Comparison of ENCODE assay signal across 9 mouse cellular contexts in the genomic region with DNA sequence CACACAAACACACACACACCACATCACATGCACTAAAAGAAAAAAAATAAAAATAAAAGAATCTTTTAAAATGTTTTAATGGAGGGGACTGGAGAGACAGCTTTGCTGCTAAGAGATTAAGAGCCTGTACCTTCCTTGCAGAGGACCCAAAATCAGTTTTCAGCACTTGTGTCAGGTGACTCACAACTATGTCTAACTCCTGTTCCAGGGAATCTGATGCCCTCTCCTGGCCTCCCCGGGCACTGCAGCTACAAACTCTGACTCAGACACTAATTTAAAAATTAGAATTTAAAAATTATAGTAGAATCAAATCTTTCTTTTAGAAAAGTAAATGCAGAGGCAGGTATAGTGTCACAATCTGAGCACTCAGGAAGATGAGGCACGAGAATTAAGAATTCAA. TPM values are rescaled to one million over a fixed set of nuclear protein-coding genes. Genes with fewer than 3 reads are reported as not detected.
DNase-seq lines count a peak whose midpoint lies in the region; ATAC-seq and TF ChIP-seq lines count a peak whose summit lies in the region.
"Had no signal": no experiment of that assay in that cellular context is flagged by ENCODE, and none has a peak within 500 bp of the region (broad histone marks: within the 10 kb centered on the region; RNA-seq: fewer than 3 reads in every experiment).

No protein-coding gene starts in this region.

- H3K4me2 ChIP-seq in hindbrain, postnatal 0 days (ENCODE audit: low read depth, low read length) = no peak overlapping the region
- H3K4me2 ChIP-seq in hindbrain, embryonic 12.5 days (replicated peaks) = no peak overlapping the region
- no peak overlapping the region for H3K4me2 ChIP-seq in hindbrain, embryonic 16.5 days (ENCODE audit: low read length)
- H3K4me2 ChIP-seq: embryonic facial prominence, embryonic 13.5 days had no signal

- no peak for ATAC-seq in hindbrain, postnatal 0 days
- no peak for ATAC-seq in hindbrain, embryonic 12.5 days (ENCODE audit: low FRiP score)
- no peak for ATAC-seq in hindbrain, embryonic 16.5 days

- H3K9ac ChIP-seq in hindbrain, postnatal 0 days (replicated peaks; ENCODE audit: low read length) = no peak overlapping the region
- H3K9ac ChIP-seq in hindbrain, embryonic 12.5 days = no peak overlapping the region
- no peak overlapping the region for H3K9ac ChIP-seq in ES-Bruce4 (ENCODE audit: low read depth, poor library complexity, severe bottlenecking)
- no peak overlapping the region for H3K9ac ChIP-seq in hindbrain, embryonic 16.5 days (ENCODE audit: low read depth, low read length)
- H3K9ac ChIP-seq: embryonic facial prominence, embryonic 13.5 days had no signal

- H3K9me3 ChIP-seq in hindbrain, postnatal 0 days (ENCODE audit: low read length) = no peaks in the 10 kb centered on the region
- H3K9me3 ChIP-seq in hindbrain, embryonic 12.5 days (replicated peaks) = no peaks in the 10 kb centered on the region
- no peaks in the 10 kb centered on the region for H3K9me3 ChIP-seq in ES-Bruce4 (replicated peaks; ENCODE audit: control insufficient read depth, insufficient read depth, low read length, poor library complexity, severe bottlenecking)
- no peaks in the 10 kb centered on the region for H3K9me3 ChIP-seq in forebrain, embryonic 10.5 days
- no peaks in the 10 kb centered on the region for H3K9me3 ChIP-seq in hindbrain, embryonic 16.5 days (ENCODE audit: control insufficient read depth, low read length)
- H3K9me3 ChIP-seq: embryonic facial prominence, embryonic 13.5 days had no signal

- no peak overlapping the region for H3K4me3 ChIP-seq in hindbrain, postnatal 0 days (ENCODE audit: low read length)
- H3K4me3 ChIP-seq in hindbrain, embryonic 12.5 days = no peak overlapping the region
- H3K4me3 ChIP-seq in ES-Bruce4 (ENCODE audit: low read depth, low read length) = no peak overlapping the region
- no peak overlapping the region for H3K4me3 ChIP-seq in forebrain, embryonic 10.5 days
- H3K4me3 ChIP-seq in hindbrain, embryonic 16.5 days (ENCODE audit: low read length) = no peak overlapping the region
- H3K4me3 ChIP-seq: embryonic facial prominence, embryonic 13.5 days had no signal

- no peak for TF ChIP-seq EP300 in ES-Bruce4 (IDR thresholded peaks at IDR 0.05; ENCODE audit: insufficient read depth, low read depth, low read length)

- peak; percentile 55 for TF ChIP-seq CTCF in hindbrain, postnatal 0 days (IDR thresholded peaks at IDR 0.05; ENCODE audit: low read depth)
- TF ChIP-seq CTCF in ES-Bruce4 (IDR thresholded peaks at IDR 0.05; ENCODE audit: low read depth, low read length) = peak; percentile 66

- TF ChIP-seq POLR2A in ES-Bruce4 (IDR thresholded peaks at IDR 0.05; ENCODE audit: insufficient read depth, low read length) = no peak

- H3K36me3 ChIP-seq in hindbrain, postnatal 0 days (ENCODE audit: insufficient read depth, low read length) = no peaks in the 10 kb centered on the region
- peaks cover 29% of the 10 kb centered on the region for H3K36me3 ChIP-seq in hindbrain, embryonic 12.5 days
- no peaks in the 10 kb centered on the region for H3K36me3 ChIP-seq in ES-Bruce4 (ENCODE audit: control insufficient read depth, insufficient read depth, low read length, poor library complexity, severe bottlenecking)
- H3K36me3 ChIP-seq in forebrain, embryonic 10.5 days (replicated peaks) = peaks cover 71% of the 10 kb centered on the region
- H3K36me3 ChIP-seq in hindbrain, embryonic 16.5 days (ENCODE audit: control insufficient read depth, insufficient read depth, low read length) = peaks cover 7% of the 10 kb centered on the region

- 90% methylated on average over 2 of the region's 2 CpGs for WGBS in hindbrain, postnatal 0 days
- WGBS in hindbrain, embryonic 12.5 days = 87% methylated on average over 2 of the region's 2 CpGs
- WGBS in forebrain, embryonic 10.5 days = 88% methylated on average over 2 of the region's 2 CpGs
- WGBS in hindbrain, embryonic 16.5 days = 94% methylated on average over 2 of the region's 2 CpGs

- no peaks in the 10 kb centered on the region for H3K27me3 ChIP-seq in hindbrain, postnatal 0 days (ENCODE audit: insufficient read depth, low read length)
- H3K27me3 ChIP-seq in hindbrain, embryonic 12.5 days = no peaks in the 10 kb centered on the region
- H3K27me3 ChIP-seq in ES-Bruce4 (ENCODE audit: control insufficient read depth, insufficient read depth, low read length, poor library complexity, severe bottlenecking) = no peaks in the 10 kb centered on the region
- H3K27me3 ChIP-seq in forebrain, embryonic 10.5 days (ENCODE audit: poor library complexity, severe bottlenecking) = no peaks in the 10 kb centered on the region
- no peaks in the 10 kb centered on the region for H3K27me3 ChIP-seq in hindbrain, embryonic 16.5 days (replicated peaks; ENCODE audit: control insufficient read depth, insufficient read depth, low read length)
- H3K27me3 ChIP-seq: embryonic facial prominence, embryonic 13.5 days had no signal

- DNase-seq in hindbrain, postnatal 0 days (ENCODE audit: low spot score) = no peak
- peak; percentile 57 for DNase-seq in 416B (ENCODE audit: low read depth)
- peak; percentile 56 for DNase-seq in induced T-regulatory cell, adult 2 months (ENCODE audit: low read depth)
- DNase-seq in spleen, postnatal 4 days (ENCODE audit: low spot score in 2 of 2) = peak; percentile 19 to 70
- DNase-seq in forebrain, embryonic 10.5 days (ENCODE audit: extremely low spot score, low spot score) = no peak

- no peaks in the 10 kb centered on the region for H3K4me1 ChIP-seq in hindbrain, postnatal 0 days (ENCODE audit: insufficient read depth, low read length)
- H3K4me1 ChIP-seq in hindbrain, embryonic 12.5 days = no peaks in the 10 kb centered on the region
- no peaks in the 10 kb centered on the region for H3K4me1 ChIP-seq in ES-Bruce4 (ENCODE audit: control insufficient read depth, insufficient read depth, low read length)
- no peaks in the 10 kb centered on the region for H3K4me1 ChIP-seq in forebrain, embryonic 10.5 days
- H3K4me1 ChIP-seq in hindbrain, embryonic 16.5 days (ENCODE audit: control insufficient read depth, insufficient read depth, low read depth, low read length) = no peaks in the 10 kb centered on the region
- H3K4me1 ChIP-seq: embryonic facial prominence, embryonic 13.5 days had no signal

- no peak overlapping the region for H3K27ac ChIP-seq in hindbrain, postnatal 0 days
- no peak overlapping the region for H3K27ac ChIP-seq in hindbrain, embryonic 12.5 days
- H3K27ac ChIP-seq in ES-Bruce4 (ENCODE audit: insufficient read depth, low read length) = no peak overlapping the region
- no peak overlapping the region for H3K27ac ChIP-seq in forebrain, embryonic 10.5 days
- H3K27ac ChIP-seq in hindbrain, embryonic 16.5 days (ENCODE audit: low read depth, low read length) = no peak overlapping the region
- H3K27ac ChIP-seq: embryonic facial prominence, embryonic 13.5 days had no signal

RNA-seq across cellular contexts. Expression of gene Pex16, which starts 51.8 kb away (rescaled TPM):
- 27.8 and 35.2 TPM in 2 replicates for total RNA-seq in hindbrain, postnatal 0 days (2014; rRNA removed)
- polyA plus RNA-seq in hindbrain, postnatal 0 days (2015; fragmentation: Nextera tagmentation; extraction: Ambion mirVana) = 44.3 and 48.6 TPM in 2 replicates
- 23.1 and 25.0 TPM in 2 replicates for polyA plus RNA-seq in hindbrain, embryonic 12.5 days (2016; fragmentation: Nextera tagmentation; extraction: Ambion mirVana)
- 7.3 and 7.9 TPM in 2 replicates for polyA plus RNA-seq in ES-Bruce4 (2011; ENCODE audit: insufficient read depth, insufficient read length, low read depth, missing spikeins)
- 23.8 and 24.6 TPM in 2 replicates for polyA plus RNA-seq in forebrain, embryonic 10.5 days (2016; fragmentation: Nextera tagmentation; extraction: Ambion mirVana)
- 43.5 and 45.6 TPM in 2 replicates for polyA plus RNA-seq in hindbrain, embryonic 16.5 days (2015; fragmentation: Nextera tagmentation; extraction: Ambion mirVana)

RNA-seq across cellular contexts. Expression of gene Large2, which starts 52.0 kb away (rescaled TPM):
- total RNA-seq in hindbrain, postnatal 0 days (2014; rRNA removed) = 0.11 and 0.16 TPM in 2 replicates
- 1.8 and 2.1 TPM in 2 replicates for polyA plus RNA-seq in hindbrain, postnatal 0 days (2015; fragmentation: Nextera tagmentation; extraction: Ambion mirVana)
- polyA plus RNA-seq in hindbrain, embryonic 12.5 days (2016; fragmentation: Nextera tagmentation; extraction: Ambion mirVana) = 5.4 and 7.0 TPM in 2 replicates
- polyA plus RNA-seq in ES-Bruce4 (2011; ENCODE audit: insufficient read depth, insufficient read length, low read depth, missing spikeins) = 27.9 and 31.4 TPM in 2 replicates
- 31.9 and 33.5 TPM in 2 replicates for polyA plus RNA-seq in forebrain, embryonic 10.5 days (2016; fragmentation: Nextera tagmentation; extraction: Ambion mirVana)
- 1.7 and 2.3 TPM in 2 replicates for polyA plus RNA-seq in hindbrain, embryonic 16.5 days (2015; fragmentation: Nextera tagmentation; extraction: Ambion mirVana)

RNA-seq across cellular contexts. Expression of gene 1700029I15Rik, which starts 59.7 kb away (rescaled TPM):
- 1.6 and 1.8 TPM in 2 replicates for total RNA-seq in hindbrain, postnatal 0 days (2014; rRNA removed)
- 4.0 and 4.9 TPM in 2 replicates for polyA plus RNA-seq in hindbrain, postnatal 0 days (2015; fragmentation: Nextera tagmentation; extraction: Ambion mirVana)
- polyA plus RNA-seq in hindbrain, embryonic 12.5 days (2016; fragmentation: Nextera tagmentation; extraction: Ambion mirVana) = 7.6 and 8.1 TPM in 2 replicates
- 1.2 TPM in 1 of 2 replicates, not detected in the other for polyA plus RNA-seq in ES-Bruce4 (2011; ENCODE audit: insufficient read depth, insufficient read length, low read depth, missing spikeins)
- polyA plus RNA-seq in forebrain, embryonic 10.5 days (2016; fragmentation: Nextera tagmentation; extraction: Ambion mirVana) = 3.9 and 4.4 TPM in 2 replicates
- 5.8 and 7.7 TPM in 2 replicates for polyA plus RNA-seq in hindbrain, embryonic 16.5 days (2015; fragmentation: Nextera tagmentation; extraction: Ambion mirVana)

Comparison
In these comparisons a context has a peak if more than half of its experiments do, and no peak if none do; other contexts are left out.
1. DNase-seq: peak in 416B (single experiment), induced T-regulatory cell, adult 2 months (single experiment) and spleen, postnatal 4 days (2 of 2); none in hindbrain, postnatal 0 days (single experiment) and forebrain, embryonic 10.5 days (single experiment).